Mouse (Mus musculus): Measurements from ENCODE around the gene Cfap61.

The Cfap61 gene

DNA sequence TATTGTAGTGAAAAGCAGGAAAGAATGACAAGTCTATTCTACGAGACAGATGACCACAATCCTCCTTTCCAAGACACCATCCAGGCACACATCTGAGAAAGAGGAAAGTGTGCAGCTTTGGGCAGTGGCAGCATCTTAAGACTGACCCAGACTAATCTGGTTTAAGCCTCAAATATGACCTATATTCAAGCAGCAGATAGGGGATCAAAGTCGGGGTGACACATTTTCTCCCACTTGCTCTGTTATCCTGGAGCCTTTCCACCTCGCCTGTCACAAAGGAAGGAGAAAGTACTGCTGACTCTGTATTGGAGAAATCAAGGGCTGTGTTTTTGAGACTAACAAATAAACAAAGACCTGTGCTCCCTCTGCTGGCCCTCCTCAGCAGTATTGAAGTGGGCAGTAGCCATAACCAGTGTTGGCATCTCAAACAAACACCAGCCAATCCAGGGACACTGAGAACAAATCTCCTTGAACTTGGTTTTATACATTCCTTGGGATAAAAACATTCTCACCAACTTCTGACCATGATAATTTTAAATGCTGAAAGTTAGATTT, 321.8 kb downstream of the Cfap61 start:
- DNase-seq (ENCODE audit: low read depth, low spot score): no peak

DNA sequence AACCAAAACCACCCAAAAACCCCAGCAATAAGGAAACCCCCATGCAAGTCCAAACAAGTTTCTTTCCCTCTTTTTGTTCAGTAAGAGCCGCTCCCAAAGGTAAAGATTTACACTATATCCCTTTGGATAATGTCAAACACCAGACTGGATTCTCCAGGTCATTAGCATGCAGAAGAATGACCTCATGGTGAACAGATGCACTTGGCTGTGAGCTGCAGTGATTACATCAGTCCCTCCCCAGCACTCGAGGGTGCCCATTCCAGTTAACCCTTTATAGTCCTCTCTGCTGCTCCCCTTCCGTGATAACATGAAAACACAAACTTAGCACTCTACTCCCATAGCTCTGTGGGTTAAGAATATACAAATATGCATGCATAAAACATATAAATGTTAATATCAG, 322.5 kb downstream of the Cfap61 start:
- DNase-seq (ENCODE audit: low read depth, low spot score): no peak

DNA sequence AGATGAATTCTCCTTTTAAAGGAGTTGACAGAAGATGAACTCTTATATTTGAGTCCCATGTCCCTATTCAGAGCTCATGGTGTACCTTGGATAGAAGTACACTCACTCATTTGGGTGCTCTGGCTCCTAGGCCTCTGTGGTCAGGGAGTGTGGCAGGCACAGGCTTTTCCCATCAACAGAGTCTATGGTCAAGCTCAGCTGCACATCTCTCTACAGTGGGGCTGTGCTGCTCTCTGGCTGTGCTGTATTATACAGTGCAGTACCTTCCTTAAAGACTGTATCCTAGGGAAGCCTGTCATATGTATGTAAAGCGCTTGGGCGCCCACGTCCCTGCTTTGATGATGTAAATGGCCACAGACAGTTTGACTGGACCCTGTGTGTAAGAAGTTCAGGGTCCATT, 323.0 kb downstream of the Cfap61 start:
- DNase-seq (ENCODE audit: low read depth, low spot score): no peak

DNA sequence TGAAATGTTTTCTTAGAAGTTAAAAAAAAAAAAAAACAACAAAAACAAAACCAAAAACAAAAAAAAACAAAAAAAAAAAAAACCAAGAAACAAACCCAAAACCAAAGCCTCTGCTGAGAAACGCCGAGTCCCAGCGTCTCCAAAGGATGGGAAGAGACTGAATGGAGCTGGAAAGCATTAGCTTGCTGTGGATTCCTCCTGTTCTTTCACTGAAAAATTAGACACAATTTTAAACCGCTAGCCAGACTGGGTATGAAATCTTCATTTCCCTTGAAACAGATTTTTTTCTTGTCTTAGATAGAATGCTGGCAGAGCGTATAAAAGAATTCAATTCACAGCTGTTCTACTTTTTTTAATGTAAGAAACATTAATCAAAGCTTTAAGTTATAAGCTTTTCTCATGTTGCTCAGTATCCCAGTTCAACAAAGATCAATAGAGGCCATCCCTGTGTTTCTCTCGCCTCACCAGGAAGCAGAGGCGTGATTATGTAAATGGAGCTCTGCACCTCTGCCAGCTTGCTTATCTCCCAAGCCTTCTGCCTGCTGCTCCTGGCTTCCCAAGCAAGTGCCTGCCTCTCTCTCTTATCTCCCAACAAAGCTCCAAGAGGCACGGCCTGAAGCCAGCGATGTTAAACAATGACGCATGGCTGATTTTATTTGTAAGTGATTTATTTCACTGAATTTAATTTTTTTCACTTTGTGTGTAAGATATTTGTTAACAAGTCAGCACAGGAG, 324.3 kb downstream of the Cfap61 start:
- no peak for DNase-seq (ENCODE audit: low read depth, low spot score)

DNA sequence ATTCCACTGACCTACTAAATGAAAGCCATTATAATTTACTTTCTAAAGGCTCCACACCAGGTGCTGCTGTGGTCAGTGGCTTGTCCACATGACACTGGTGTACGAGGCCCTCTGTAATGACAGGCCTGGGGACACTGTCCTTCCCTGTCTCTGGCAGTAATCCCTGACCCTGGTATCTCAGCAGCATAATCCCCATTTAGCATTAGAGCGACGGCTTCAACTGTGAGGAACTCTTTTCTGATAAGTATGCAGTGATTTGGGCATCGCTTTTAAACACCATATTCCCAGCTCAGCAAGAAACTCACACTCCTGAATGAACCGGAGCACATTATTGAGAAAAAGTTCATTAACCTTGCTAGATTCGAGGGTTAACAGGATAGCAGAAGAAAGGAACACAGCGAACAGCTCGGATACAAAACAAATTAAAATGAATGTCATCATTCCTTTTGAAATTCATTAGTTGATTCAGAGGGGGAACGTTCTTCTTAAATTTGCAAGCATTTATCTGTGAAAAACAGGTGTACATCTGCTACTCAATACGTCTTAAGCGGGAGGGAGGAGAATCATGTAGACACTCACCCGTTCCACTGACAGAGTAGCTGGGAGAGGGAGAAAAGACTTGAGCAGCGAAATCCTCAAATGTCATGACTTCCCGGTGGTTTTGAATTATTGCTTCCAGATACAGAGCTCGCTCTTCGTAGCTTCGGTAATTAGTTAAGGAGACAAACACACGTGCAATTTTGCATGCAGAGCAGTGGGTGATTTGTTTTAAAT, 325.4 kb downstream of the Cfap61 start:
- DNase-seq (ENCODE audit: low read depth, low spot score): no peak

DNA sequence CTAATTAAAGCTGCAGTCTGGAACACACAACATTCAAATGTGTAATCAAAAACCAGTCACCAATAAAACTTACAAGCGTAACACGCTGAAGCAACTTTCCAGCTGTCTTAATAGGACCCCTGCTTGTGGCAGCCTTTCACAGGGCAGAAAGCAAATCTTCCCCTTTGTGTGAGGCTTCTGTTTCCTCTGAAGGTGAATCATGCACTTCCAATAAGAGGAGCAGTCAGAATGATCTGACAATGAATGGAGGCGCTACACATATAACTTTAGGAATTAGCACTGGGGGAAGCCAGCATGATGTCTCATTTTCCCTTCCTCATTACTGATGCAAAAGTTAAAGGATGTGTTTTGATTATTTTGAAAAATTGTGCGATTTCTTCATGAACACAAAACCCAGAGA, 326.6 kb downstream of the Cfap61 start:
- DNase-seq (ENCODE audit: low read depth, low spot score): no peak

DNA sequence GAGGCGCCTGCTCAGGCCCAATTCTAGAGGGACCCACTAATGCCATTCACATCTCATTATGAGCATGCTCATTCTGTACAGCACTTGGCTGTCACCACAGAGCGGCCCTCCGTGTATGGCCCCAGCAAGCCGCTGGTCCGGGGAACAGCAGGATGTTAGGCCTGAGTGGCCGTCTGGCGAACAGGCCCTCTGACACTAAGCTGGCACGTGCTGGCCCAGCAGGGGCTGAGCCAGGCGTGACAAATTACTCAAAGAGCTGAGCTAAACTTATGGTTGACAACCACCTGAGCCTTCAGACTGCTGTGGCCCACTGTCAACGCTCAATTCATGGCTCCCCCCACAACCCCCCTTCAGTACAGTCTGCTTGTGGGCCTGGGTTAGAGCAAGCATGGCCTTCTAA, 327.6 kb downstream of the Cfap61 start:
- no peak for DNase-seq (ENCODE audit: low read depth, low spot score)

DNA sequence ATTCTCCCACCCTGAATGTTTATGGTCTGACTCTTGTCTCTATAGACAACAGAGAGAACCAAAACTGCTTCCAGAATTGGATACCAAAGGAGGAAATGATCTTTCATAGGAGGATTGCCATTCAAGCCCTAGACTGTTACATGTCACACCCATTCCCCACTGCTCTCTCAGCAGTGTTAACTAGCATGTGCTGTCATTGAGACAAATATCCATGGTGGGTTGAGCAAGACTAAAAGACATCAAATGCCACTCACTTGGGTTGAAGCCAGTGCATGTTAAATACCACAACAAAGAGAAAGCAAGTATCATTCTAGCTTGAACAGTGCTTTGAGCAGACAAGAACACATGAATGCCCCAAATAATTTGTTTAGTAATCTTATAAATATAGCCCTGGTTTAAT, 328.4 kb downstream of the Cfap61 start:
- no peak for DNase-seq (ENCODE audit: low read depth, low spot score)

Measured in CD4-positive, CD25-positive, alpha-beta regulatory T cell, adult 2 months (primary cell).